Mouse (Mus musculus) heart, adult 18-20 months (tissue): ENCODE results near the gene Milr1. TPM values are rescaled to one million over a fixed set of nuclear protein-coding genes. Genes with fewer than 3 reads are reported as not detected.
"Not testable (repeated sequence)": the region's sequence is repeated elsewhere in the genome, so short reads cannot be mapped to it uniquely, and the experiment has no call there.

Experiments used
- DNase-seq, 2 experiments: peaks; one replicate each; pipeline ENCODE4 v3.0.0; 2021 to 2022; ENCODE audit warnings: mixed read lengths in 1 of 2
- long read RNA-seq, 2 experiments: library from polyadenylated mRNA; stranded (forward); transcript quantifications; one replicate each; pipeline ENCODE4 v2.0.0; 2021
- total RNA-seq, 2 experiments: library from RNA; stranded (reverse); gene quantifications; 2 replicates each; pipeline ENCODE4 v1.2.3; 2021

The Milr1 gene
- total RNA-seq: 1 to 10 TPM in 1 of 2 experiments, under 1 TPM in 1; 0.54 to 1.7 TPM
- long read RNA-seq, experiment 1, partial matches to known transcripts: 0 of 1 reads
- long read RNA-seq, experiment 1, other reads (novel, unspliced or antisense): 0 of 1 reads
- long read RNA-seq, experiment 2: 0 reads

- no peak for DNase-seq
Observed at GRCm38 (mm10) chr11:106751039-106752018, at the start of gene Milr1. Gene Milr1, plus strand, starts transcription at chr11:106751226.

- no peak for DNase-seq
Observed at GRCm38 (mm10) chr11:106701589-106701988, 49.4 kb upstream of the Milr1 start.

GRCm38 (mm10) chr11:106702584-106702983, 48.4 kb upstream of the Milr1 start:
- DNase-seq: no peak

GRCm38 (mm10) chr11:106703931-106704330, 47.1 kb upstream of the Milr1 start:
- no peak for DNase-seq

GRCm38 (mm10) chr11:106704399-106705111, 46.5 kb upstream of the Milr1 start:
- no peak for DNase-seq

- no peak for DNase-seq
Observed at GRCm38 (mm10) chr11:106706212-106706611, 44.8 kb upstream of the Milr1 start.

GRCm38 (mm10) chr11:106707085-106707484, 43.9 kb upstream of the Milr1 start:
- DNase-seq: no peak

- DNase-seq: no peak
Observed at GRCm38 (mm10) chr11:106707866-106708265, 43.2 kb upstream of the Milr1 start.

- DNase-seq: peak in 1 of 2 experiments; percentile 54
Observed at GRCm38 (mm10) chr11:106709227-106709985, 41.6 kb upstream of the Milr1 start.

GRCm38 (mm10) chr11:106710789-106711188, 40.2 kb upstream of the Milr1 start:
- peak; percentile 45 to 75 for DNase-seq

- peak; percentile 72 to 79 for DNase-seq
Observed at GRCm38 (mm10) chr11:106715066-106715465, 36.0 kb upstream of the Milr1 start.

- DNase-seq: no peak
Observed at GRCm38 (mm10) chr11:106716568-106716967, 34.5 kb upstream of the Milr1 start.

- DNase-seq: no peak
Observed at GRCm38 (mm10) chr11:106720379-106720778, 30.6 kb upstream of the Milr1 start.

- DNase-seq: peak; percentile 63 to 80
Observed at GRCm38 (mm10) chr11:106722831-106723361, 28.1 kb upstream of the Milr1 start.

- DNase-seq: peak; percentile 38 to 56
Observed at GRCm38 (mm10) chr11:106723611-106724125, 27.4 kb upstream of the Milr1 start.

- DNase-seq: no peak
Observed at GRCm38 (mm10) chr11:106724176-106724915, 26.7 kb upstream of the Milr1 start.

- DNase-seq: not testable (repeated sequence)
Observed at GRCm38 (mm10) chr11:106724916-106725235, 26.1 kb upstream of the Milr1 start.

- no peak for DNase-seq
Observed at GRCm38 (mm10) chr11:106727967-106728366, 23.1 kb upstream of the Milr1 start.

- peak; percentile 60 to 83 for DNase-seq
Observed at GRCm38 (mm10) chr11:106728402-106729366, 22.3 kb upstream of the Milr1 start.

GRCm38 (mm10) chr11:106729656-106730055, 21.4 kb upstream of the Milr1 start:
- DNase-seq: no peak
